Mouse (Mus musculus) mammary gland, adult 2 months (tissue): Measurements from ENCODE around the gene Elp4. TPM values are rescaled to one million over a fixed set of nuclear protein-coding genes. Genes with fewer than 3 reads are reported as not detected.

Experiments used
- polyA plus RNA-seq: library from polyadenylated mRNA; depleted of rRNA; stranded (reverse); fragments of >200 nt; gene quantifications from 2 replicates; pipeline ENCODE4 v1.2.3, GENCODE M21; 2012; ENCODE audit warnings: low replicate concordance; rRNA removed

The Elp4 gene
- polyA plus RNA-seq: 3.0 and 5.1 TPM in 2 replicates

GRCm38 (mm10) chr2:105903896-105904756 is at the start of gene Elp4, which contains the start of gene Immp1l:
Gene Elp4, minus strand, starts transcription at chr2:105904564.
Gene Immp1l, plus strand, starts transcription at chr2:105904638.

GRCm38 (mm10) chr2:105668271-105669270 is 235.8 kb downstream of the Elp4 start, which contains the start of gene Pax6:
Gene Pax6, plus strand, starts transcription at chr2:105668900.

Other genes starting within 250 kb of the Elp4 start
- not detected in 2 replicates for gene Pax6, start 235.7 kb downstream of the Elp4 start, polyA plus RNA-seq
- 5.1 and 22.3 TPM in 2 replicates for gene Immp1l, start 74 bp upstream of the Elp4 start, polyA plus RNA-seq
- gene Dnajc24, start 99.0 kb upstream of the Elp4 start, polyA plus RNA-seq: 11.6 and 14.2 TPM in 2 replicates